Mouse (Mus musculus) hindbrain, embryonic 14.5 days (tissue): ENCODE data around the gene Gns. TPM values are rescaled to one million over a fixed set of nuclear protein-coding genes. Genes with fewer than 3 reads are reported as not detected.

Source experiments
- ATAC-seq: fragments of 200-750 bp; cut with Nextera tagmentation; 2 replicates; pipeline ENCODE4 v1.8.0; 2017; ENCODE audit warnings: moderate number of reproducible peaks, mild to moderate bottlenecking, moderate TSS enrichment, moderate library complexity; ENCODE audit not compliant: low FRiP score
- DNase-seq: peaks from one replicate; pipeline ENCODE4 v3.0.0-alpha.2; 2015; ENCODE audit warnings: low spot score
- H3K27ac ChIP-seq: fragments of 300-500 bp; sonication (generic); 2 replicates; pipeline ENCODE4 v1.5.1; 2014; ENCODE audit warnings: mild to moderate bottlenecking, moderate library complexity
- H3K27me3 ChIP-seq: fragments of 300-500 bp; sonication (generic); 2 replicates; pipeline ENCODE4 v1.6.1; 2014; ENCODE audit warnings: mild to moderate bottlenecking, low read length, mixed read lengths; ENCODE audit not compliant: control insufficient read depth, insufficient read depth
- H3K36me3 ChIP-seq: fragments of 300-500 bp; sonication (generic); replicated peaks from 2 replicates; pipeline ENCODE4 v1.6.1; 2014; ENCODE audit not compliant: control insufficient read depth, insufficient read depth
- H3K4me1 ChIP-seq: fragments of 300-500 bp; sonication (generic); replicated peaks from 2 replicates; pipeline ENCODE4 v1.6.1; 2014; ENCODE audit warnings: antibody characterized with exemption, low read length, mixed read lengths; ENCODE audit not compliant: control insufficient read depth, insufficient read depth
- H3K4me2 ChIP-seq: fragments of 300-500 bp; sonication (generic); replicated peaks from 2 replicates; pipeline ENCODE4 v1.6.1; 2014; ENCODE audit warnings: mild to moderate bottlenecking, moderate library complexity
- H3K4me3 ChIP-seq: fragments of 300-500 bp; sonication (generic); replicated peaks from 2 replicates; pipeline ENCODE4 v1.5.1; 2014; ENCODE audit warnings: mild to moderate bottlenecking, low read length
- H3K9ac ChIP-seq: fragments of 300-500 bp; sonication (generic); 2 replicates; pipeline ENCODE4 v1.6.1; 2014
- H3K9me3 ChIP-seq: fragments of 300-500 bp; sonication (generic); 2 replicates; pipeline ENCODE4 v1.6.1; 2016; ENCODE audit warnings: low read length; ENCODE audit not compliant: control insufficient read depth
- WGBS: fragments of 180-500 bp; shearing (Covaris S2); extraction: QIAGEN DNeasy Blood & Tissue Kit; methylation state at CpG from one replicate; pipeline ENCODE4 v1.1.7; 2014; 5-methylcytosine and 5-hydroxymethylcytosine counted together
- polyA plus RNA-seq: library from polyadenylated mRNA; unstranded; fragments of >200 nt; fragmentation: Nextera tagmentation; extraction: Ambion mirVana; gene quantifications from 2 replicates; pipeline ENCODE4 v1.2.1, GENCODE M21; 2014

Gns gene
- polyA plus RNA-seq, 1 experiment from 2014 or later = 54.3 TPM

DNA sequence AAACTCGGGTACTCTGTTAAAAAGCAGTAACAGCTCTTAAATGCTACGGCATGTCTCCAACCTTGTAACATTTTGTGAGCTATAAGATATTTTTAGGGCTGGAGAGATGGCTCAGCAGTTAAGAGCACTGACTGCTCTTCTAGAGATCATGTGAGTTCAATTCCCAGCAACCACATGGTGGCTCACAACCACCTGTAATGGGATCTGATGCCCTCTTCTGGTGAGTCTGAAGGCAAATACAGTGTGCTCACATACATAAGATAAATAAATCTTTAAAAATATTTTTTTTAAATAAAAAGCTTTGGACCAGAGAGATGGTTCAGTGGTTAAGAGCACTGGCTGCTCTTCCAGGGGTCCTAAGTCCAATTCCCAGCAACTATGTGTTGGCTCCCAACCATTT is 4.5 kb upstream of the Gns start:
- DNase-seq = no peak
- WGBS = 91% methylated on average over 2 of the region's 2 CpGs

DNA sequence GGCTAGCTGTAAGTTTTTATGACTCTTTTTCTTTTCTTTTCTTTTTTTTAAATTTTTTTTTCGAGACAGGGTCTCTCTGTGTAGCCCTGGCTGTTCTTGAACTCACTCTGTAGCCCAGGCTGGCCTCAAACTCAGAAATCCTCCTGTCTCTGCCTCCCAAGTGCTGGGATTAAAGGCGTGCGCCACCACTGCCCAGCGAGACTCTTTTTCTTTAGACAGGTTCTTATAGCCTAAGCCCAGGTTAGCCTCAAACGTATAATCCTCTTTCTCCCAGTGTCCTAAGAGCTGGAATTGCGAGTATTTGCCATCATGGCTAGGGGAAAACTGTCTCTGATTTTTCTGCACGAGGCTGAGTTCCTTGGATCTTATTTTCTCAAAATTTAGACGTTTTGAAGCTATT is 1.7 kb upstream of the Gns start:
- Histone ChIP-seq H3K36me3 (no peaks in the 10 kb centered on the region), H3K27me3 (no peaks in the 10 kb centered on the region), H3K4me2 (no peak overlapping the region), H3K27ac (no peak overlapping the region), H3K9me3 (no peaks in the 10 kb centered on the region), H3K9ac (no peak overlapping the region), H3K4me3 (no peak overlapping the region), H3K4me1 (peaks cover 19% of the 10 kb centered on the region)
- no peak for ATAC-seq
- DNase-seq = no peak
- 86% methylated on average over 8 of the region's 8 CpGs for WGBS

More for the DNA sequence above, 4.5 kb upstream of the Gns start:
- Histone ChIP-seq H3K27me3 (no peaks in the 10 kb centered on the region), H3K4me3 (no peak overlapping the region), H3K9me3 (no peaks in the 10 kb centered on the region), H3K27ac (no peak overlapping the region), H3K4me2 (no peak overlapping the region), H3K9ac (no peak overlapping the region), H3K36me3 (no peaks in the 10 kb centered on the region), H3K4me1 (peaks cover 1% of the 10 kb centered on the region; the same call in 1 of the 2 replicates)
- ATAC-seq = no peak

DNA sequence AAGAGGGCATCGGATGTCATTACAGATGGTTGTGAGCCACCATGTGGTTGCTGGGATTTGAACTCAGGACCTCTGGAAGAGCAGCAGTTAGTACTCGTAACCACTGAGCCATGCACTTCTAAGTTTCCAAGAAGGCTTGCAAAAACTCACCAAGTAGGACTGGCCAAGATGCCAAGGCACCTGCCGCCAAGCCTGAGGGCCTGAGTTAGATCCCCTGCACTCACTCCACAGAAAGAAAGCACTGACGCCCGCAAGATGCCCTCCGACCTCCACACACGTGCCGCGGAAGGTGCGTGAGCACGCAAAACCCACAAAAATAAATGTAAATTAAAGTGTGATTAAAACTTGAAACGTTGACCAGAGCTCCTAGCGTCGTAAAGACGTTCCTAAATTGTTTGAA is 584 bp upstream of the Gns start:
- DNase-seq = no peak
- Histone ChIP-seq H3K9ac (peak overlapping the region; percentile 92), H3K9me3 (no peaks in the 10 kb centered on the region), H3K36me3 (no peaks in the 10 kb centered on the region), H3K4me3 (peak overlapping the region; percentile 100), H3K27me3 (no peaks in the 10 kb centered on the region), H3K4me2 (peak overlapping the region; percentile 76), H3K4me1 (peaks cover 19% of the 10 kb centered on the region), H3K27ac (peak overlapping the region; percentile 62; the same call in 1 of the 2 replicates)
- WGBS = 29% methylated on average over 15 of the region's 15 CpGs
- ATAC-seq = no peak

DNA sequence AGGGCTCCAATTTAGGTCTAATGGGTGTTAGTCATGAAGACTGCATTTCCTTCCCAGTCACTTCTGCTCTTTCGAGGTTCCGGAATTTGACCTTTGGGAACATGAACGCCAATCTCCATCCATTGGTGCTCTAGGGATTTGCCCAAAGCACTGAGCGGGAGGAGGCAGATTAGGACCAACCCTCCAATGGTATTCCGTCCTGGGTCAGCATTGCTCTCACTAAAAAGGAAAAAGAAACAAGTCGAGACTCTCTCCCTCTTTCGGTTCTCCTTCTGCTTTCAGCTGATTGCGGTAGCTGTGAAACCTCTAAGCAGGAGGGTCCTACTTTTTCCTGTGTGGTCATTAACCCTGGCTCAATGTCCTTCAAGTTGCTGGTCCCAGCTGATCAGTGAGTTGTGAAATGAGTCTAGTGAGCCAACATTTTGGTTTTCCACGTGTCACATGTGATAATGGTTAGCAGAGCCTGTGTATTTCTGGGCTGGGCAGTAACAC is 937 bp downstream of the Gns start:
- Histone ChIP-seq H3K4me1 (peaks cover 19% of the 10 kb centered on the region), H3K9ac (peak overlapping the region; percentile 92), H3K4me2 (peak overlapping the region; percentile 76), H3K27ac (no peak overlapping the region), H3K9me3 (no peaks in the 10 kb centered on the region), H3K27me3 (no peaks in the 10 kb centered on the region), H3K36me3 (no peaks in the 10 kb centered on the region; the same call in 1 of the 2 replicates), H3K4me3 (peak overlapping the region; percentile 100)
- no peak for DNase-seq
- 13% methylated on average over 9 of the region's 9 CpGs for WGBS
- no peak for ATAC-seq

DNA sequence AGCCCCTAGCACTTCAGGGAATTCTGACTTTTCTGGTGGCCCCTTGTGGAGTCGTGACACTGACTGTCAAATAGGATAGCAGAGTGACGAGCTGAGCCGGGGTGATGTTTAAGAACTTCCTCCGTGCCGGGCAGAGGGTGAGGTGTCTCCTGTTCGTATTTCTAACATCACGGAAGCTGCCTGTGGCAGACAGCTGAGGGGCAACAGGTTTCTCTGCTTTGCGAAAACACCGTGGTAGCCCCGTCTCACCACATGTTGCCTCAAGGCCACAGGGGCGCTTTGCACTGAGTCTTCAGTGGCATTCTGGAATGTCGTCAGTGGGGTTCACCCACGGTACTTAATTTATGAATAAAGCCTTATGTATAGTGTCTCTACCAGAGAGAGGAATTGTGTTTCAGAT is 2.4 kb downstream of the Gns start:
- ATAC-seq (no peak), DNase-seq (no peak)
- no peaks in the 10 kb centered on the region for H3K9me3 ChIP-seq
- H3K4me1 ChIP-seq = peaks cover 19% of the 10 kb centered on the region
- H3K27me3 ChIP-seq = no peaks in the 10 kb centered on the region
- WGBS = 85% methylated on average over 13 of the region's 13 CpGs
- H3K27ac ChIP-seq = no peak overlapping the region
- H3K9ac ChIP-seq = no peak overlapping the region
- no peak overlapping the region for H3K4me3 ChIP-seq
- H3K4me2 ChIP-seq = no peak overlapping the region
- H3K36me3 ChIP-seq = peaks cover 9% of the 10 kb centered on the region

DNA sequence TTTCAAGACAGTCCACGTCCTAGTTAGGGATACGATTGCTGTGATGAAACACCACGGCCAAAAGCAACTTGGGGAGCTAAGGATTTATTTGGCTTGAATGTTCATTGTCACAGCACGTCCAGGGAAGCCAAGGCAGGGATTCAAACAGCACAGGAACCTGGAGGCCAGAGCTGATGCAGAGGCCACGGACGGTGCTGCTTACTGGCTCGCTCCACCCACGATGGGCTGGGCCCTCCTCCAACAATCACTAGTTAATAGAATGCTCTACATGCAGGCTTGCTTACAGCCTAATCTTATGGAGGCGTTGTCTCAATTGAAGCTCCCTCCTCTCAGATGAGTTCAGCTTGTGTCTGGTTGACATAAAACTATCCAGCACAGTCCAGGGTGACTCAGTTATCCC is 2.9 kb downstream of the Gns start:
- 92% methylated on average over 9 of the region's 9 CpGs for WGBS
- no peak for ATAC-seq

DNA sequence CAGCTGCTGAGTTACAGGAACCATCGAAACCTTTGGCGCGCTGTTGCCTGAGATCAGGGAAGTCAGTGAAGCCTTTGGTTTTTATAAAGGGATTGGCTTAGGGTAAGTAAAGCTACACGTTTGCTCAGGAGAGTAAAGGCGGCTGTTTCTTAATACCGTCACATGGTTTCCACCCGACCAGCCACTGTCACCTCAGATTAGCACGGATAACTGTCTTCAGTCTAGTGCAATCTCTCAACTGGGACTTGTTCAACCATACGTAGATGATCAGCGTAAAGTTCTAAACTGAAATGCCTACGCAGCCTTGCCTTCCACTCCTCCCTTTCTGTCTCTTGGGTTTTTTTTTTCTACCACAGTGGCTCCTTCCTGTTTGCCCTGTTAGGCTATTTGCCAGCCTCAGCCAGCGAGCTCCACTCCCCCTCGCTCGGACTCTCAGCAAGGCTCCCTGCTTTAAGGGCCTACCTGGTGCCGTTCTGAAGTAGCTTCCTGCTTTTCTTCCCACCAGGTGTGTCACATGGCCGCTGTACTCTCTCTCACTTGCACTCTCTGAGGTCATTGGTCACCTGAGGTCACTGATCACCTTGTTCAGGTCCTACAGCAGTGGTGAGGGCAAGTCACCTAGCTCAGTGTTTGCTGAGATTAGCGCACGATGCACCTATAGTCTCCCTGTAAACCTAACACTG is 4.0 kb downstream of the Gns start:
- WGBS = 89% methylated on average over 18 of the region's 18 CpGs
- Histone ChIP-seq H3K9me3 (no peaks in the 10 kb centered on the region), H3K36me3 (peaks cover 19% of the 10 kb centered on the region), H3K4me1 (peaks cover 19% of the 10 kb centered on the region), H3K4me3 (no peak overlapping the region), H3K9ac (no peak overlapping the region), H3K4me2 (no peak overlapping the region), H3K27ac (no peak overlapping the region), H3K27me3 (no peaks in the 10 kb centered on the region)
- DNase-seq (no peak), ATAC-seq (no peak)

More for the DNA sequence above, 2.9 kb downstream of the Gns start:
- no peaks in the 10 kb centered on the region for H3K27me3 ChIP-seq
- peaks cover 9% of the 10 kb centered on the region for H3K36me3 ChIP-seq
- no peak overlapping the region for H3K4me3 ChIP-seq
- no peaks in the 10 kb centered on the region for H3K9me3 ChIP-seq
- peaks cover 19% of the 10 kb centered on the region for H3K4me1 ChIP-seq
- H3K27ac ChIP-seq = no peak overlapping the region
- no peak overlapping the region for H3K9ac ChIP-seq
- no peak overlapping the region for H3K4me2 ChIP-seq
- no peak for DNase-seq

DNA sequence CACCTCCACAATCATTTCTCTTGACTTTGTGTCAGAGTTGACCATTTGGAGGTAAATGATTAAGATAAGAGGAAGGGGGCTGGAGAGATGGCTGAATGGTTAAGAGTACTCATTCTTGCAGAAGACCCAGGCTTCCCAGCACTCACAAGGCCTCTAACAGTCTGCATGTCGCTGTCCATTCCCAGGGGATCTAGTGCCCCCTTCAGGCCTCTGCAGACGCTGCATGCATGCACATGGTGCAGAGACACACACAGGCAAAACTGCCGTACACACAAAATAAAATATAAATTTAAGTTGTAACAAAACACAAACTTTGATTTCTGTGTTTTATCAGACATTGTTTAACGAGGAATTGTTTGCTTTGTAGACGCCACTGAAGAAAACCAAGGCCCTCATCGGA is 5.9 kb downstream of the Gns start:
- DNase-seq = no peak
- no peak overlapping the region for H3K4me3 ChIP-seq
- peaks cover 14% of the 10 kb centered on the region for H3K4me1 ChIP-seq
- 92% methylated on average over 6 of the region's 6 CpGs for WGBS
- H3K9me3 ChIP-seq = no peaks in the 10 kb centered on the region
- no peak for ATAC-seq
- H3K36me3 ChIP-seq = peaks cover 35% of the 10 kb centered on the region
- no peak overlapping the region for H3K9ac ChIP-seq
- no peaks in the 10 kb centered on the region for H3K27me3 ChIP-seq
- H3K27ac ChIP-seq = no peak overlapping the region
- no peak overlapping the region for H3K4me2 ChIP-seq

DNA sequence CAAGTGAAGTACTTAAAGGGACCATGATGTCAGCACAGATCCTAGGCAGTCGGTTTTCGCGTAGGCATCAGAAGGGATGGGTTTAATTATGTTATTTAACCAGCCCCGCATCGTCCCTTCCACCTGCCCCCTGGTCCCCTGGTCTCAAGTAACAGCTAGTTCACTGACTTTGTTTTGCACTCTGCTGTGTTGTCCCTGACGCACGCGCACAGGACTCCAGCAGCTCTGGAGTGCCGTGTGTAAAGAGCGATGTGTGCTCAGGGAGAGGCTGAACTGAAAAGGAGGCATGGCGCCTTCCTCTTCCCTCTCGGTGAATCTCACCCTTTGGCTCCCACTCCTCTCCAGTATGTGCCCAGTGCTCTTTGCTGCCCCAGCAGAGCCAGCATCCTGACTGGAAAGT is 9.1 kb downstream of the Gns start:
- Histone ChIP-seq H3K9me3 (no peaks in the 10 kb centered on the region), H3K4me2 (no peak overlapping the region), H3K27me3 (no peaks in the 10 kb centered on the region), H3K27ac (no peak overlapping the region), H3K4me3 (no peak overlapping the region), H3K36me3 (peaks cover 68% of the 10 kb centered on the region), H3K4me1 (no peaks in the 10 kb centered on the region), H3K9ac (no peak overlapping the region)
- no peak for ATAC-seq
- DNase-seq = no peak
- WGBS = 86% methylated on average over 12 of the region's 12 CpGs
